Mouse (Mus musculus) ES-CJ7 (cell line): Measurements from ENCODE around the gene Nubpl.

Experiments
- DNase-seq: peaks from one replicate; pipeline ENCODE4 v3.0.0; 2011; ENCODE audit warnings: low read depth, low spot score

Nubpl gene

GRCm38 (mm10) chr12:52242712-52243111 lies 145.2 kb downstream of the Nubpl start:
- no peak for DNase-seq

GRCm38 (mm10) chr12:52247438-52247837 lies 149.9 kb downstream of the Nubpl start:
- DNase-seq = no peak

GRCm38 (mm10) chr12:52248531-52248930 lies 151.0 kb downstream of the Nubpl start:
- no peak for DNase-seq

DNA sequence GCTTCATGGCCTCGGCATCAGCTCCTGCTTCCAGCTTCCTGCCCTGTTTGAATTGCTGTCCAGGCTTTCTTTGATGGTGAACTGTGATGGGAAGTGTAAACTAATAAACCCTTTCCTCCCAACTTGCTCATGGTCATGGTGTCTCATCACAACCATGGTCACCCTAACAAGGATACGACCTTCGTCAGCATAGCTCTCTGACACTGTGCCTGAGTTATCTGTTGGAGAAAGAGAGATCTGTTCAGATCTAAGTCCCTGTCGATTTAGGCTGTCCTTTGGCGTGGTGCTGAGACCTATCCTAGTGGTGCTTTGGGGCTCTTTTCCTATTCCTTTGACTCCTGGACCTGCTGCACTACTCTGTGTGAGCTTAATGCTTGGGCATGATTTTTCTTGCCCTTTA lies 156.6 kb downstream of the Nubpl start:
- DNase-seq = no peak

DNA sequence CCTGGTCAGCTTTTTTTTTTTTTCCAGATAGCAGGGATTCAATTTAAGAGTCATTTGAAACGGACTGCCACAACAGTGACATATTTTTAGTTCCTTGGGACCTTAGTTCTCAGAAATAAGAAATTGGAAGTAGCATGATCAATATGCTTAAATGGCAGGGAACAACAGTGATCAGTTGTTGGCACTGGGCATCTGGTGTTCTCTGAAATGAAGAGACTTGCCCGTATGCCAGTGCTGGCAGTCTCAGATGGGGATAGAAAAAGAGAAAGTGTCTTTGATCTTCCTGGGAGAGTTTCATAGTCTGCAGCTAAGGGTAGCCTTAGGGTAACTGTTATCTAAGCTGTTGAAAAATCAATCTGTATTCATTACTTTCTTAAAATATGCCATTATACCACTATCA lies 170.6 kb downstream of the Nubpl start:
- DNase-seq = no peak

DNA sequence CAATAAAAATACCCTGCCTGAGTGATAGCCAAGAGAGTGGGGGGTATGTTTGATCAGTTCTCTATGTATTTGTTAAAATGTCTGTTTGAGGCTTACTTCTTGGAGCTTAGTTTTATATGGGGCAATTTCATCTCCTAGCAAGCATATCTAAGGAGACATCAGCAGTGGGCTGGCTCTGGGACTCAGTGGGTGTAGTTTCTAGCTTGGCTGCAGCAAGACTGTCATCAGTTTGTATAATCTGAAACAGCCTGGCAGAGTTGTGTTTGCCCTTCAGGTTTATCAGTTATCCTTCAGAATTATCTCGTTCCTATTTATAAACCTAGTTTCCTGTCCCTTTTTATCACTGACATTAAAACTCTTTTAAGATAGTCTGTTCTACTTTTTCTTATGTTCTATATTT lies 175.3 kb downstream of the Nubpl start:
- no peak for DNase-seq

DNA sequence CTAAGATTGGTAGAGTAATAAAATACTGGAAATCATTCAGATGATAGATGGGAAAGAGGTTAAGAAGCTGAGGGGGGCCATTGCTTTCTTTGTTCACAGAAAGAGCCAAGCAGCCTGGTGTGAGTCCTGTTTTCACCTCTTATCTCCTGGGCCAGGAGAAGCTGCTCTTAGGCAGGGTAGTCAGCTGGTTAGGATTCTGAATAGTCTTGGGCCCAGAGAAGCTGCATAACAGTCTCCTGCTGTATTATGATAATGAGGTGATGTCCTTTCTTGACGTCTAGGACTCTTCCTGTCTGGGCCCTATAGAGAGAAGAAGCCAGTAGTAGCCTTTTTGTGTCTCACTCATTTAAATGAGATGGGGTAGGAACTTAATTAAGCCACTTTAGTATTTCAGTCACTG lies 178.8 kb downstream of the Nubpl start:
- peak; percentile 72 for DNase-seq

DNA sequence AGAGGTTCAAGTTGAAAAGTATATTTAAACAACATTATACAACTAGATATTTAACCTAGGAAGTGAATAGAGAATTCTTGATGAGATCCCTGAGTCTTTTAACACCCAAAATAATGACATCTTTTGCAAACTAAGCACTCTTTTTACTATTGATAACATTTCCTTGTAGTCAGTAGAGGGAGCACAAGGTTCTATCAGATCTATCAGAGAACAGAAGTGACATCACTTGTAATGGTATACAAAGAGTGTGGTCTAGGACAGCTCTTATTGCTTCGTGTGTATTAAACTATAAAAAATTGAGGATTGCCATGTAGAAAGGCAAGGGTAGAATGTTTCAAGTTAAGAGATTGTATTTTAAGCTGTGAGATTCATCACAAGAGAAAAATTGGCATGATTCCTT lies 183.7 kb downstream of the Nubpl start:
- no peak for DNase-seq

- DNase-seq = no peak
Measured at GRCm38 (mm10) chr12:52284471-52284870, 186.9 kb downstream of the Nubpl start.

DNA sequence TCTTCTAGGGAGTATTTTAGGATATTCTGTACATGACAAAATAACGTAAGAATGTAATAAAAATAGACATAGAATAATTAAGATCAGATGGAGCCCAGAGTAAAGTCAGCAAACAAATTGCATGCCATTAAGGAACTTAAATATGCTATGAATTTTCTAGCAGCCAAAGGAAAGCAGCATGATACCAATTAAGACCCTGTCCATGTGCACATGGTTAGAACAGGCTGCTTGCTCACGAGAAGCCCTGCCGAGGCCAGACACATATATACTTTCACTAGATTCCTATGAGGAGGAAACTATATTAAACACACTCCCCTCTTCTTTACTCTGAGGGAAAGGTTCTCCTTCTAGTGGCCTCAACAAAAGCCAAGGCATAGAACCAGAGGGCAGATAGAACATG lies 189.3 kb downstream of the Nubpl start:
- no peak for DNase-seq

GRCm38 (mm10) chr12:52288537-52288936 lies 191.0 kb downstream of the Nubpl start:
- no peak for DNase-seq

DNA sequence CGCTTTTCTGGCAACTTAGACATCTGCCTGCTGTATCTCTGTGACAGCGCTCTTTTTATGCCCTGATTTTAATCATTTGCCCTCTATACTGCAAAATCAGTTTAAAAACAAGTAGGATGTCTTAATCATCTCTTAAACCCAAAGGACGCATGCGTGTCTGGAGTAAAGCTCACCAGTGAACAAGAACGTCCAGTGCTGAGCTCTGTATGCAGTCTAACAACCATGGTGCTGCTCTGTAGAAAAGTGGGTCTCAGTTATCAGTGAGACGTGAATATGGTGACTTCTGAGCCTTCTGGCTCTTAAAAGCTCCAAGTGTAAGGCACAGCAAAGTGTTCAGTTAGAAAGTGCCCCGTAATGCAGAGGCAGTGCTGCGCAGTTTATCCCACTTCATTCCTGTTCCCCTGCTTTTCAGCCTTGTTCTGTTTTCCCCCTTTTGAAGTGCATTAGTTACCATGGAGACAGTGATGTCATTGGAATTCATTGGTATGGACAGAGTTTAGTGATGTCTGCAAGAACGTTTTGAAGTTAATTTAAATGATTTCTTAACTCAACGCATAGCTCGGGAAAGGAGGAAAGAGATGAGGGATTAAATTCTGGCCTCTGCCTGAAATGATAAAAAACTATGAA lies 191.5 kb downstream of the Nubpl start:
- DNase-seq = no peak

GRCm38 (mm10) chr12:52289594-52289993 lies 192.1 kb downstream of the Nubpl start:
- DNase-seq = no peak

DNA sequence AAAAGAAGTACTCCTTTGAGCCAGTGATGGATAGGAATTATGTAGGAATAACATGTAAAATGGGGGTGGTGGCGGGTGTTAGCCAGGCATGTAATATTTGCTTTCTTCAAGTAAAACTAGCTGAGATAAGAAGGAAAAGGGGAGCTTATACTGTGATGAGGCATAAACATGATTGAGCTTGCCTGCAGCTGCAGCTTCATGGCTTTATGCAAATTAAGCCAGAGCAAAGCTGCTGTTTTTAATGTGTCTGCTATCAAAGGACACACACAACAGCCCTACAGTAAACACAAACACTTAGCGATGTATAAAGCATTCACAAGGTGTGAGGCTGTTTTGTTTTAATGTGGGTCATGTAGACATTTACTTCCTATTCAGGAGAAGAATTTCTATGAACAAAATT lies 196.4 kb downstream of the Nubpl start:
- no peak for DNase-seq

- DNase-seq = no peak
Measured at GRCm38 (mm10) chr12:52297988-52298387, 200.5 kb downstream of the Nubpl start.

DNA sequence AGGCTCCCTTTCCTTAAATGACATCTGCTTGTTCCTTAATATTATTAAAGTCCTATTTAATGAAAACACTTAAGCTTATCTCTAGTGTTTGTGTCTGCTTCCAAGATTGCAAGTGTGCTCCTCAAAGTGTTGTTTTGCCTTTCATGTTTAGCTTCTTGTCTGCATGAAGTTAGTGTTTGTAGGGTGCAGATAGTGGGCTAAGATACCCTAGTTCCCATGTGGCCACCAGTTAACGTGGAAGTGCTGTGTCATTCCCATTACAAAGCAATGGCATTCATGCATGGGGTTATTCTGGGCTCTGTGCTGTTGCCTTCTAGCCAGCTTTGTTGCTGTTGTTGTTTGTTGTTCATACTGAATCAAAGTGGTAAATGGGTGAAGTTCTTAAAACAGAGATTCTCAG lies 201.1 kb downstream of the Nubpl start:
- DNase-seq = no peak

- DNase-seq = no peak
Measured at GRCm38 (mm10) chr12:52302961-52303360, 205.4 kb downstream of the Nubpl start.

GRCm38 (mm10) chr12:52306348-52306747 lies 208.8 kb downstream of the Nubpl start:
- no peak for DNase-seq

DNA sequence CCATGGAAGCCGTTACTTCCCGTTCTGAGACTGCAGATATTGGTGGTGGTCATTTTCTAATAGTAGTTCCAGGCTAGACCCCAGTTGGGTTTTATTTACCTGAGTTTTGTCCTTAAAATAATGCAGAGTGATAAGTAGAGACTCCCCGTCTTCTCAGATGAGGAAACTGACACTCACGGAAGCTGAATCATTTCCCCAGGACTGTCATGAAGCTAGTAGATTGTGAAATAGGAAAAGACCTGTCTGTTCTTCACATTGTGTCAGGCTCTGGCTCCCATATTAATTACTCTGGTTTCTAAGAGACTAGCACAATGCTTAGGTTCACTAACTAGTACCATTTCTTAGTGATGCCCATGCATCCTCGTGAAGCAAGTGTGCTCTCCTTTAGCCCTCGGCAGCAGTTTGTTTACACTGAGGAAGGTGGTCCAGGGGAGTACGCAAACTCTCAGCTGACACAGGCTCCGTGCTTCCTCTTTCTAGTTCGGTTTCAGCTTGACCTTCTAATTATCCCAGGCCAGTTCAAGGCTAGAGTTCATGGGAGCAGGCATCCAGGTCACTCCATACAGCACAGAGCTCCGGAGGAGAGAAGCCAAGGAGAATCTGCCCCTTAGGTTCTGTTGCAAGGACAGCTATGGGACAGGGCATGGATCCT lies 209.9 kb downstream of the Nubpl start:
- DNase-seq = no peak

DNA sequence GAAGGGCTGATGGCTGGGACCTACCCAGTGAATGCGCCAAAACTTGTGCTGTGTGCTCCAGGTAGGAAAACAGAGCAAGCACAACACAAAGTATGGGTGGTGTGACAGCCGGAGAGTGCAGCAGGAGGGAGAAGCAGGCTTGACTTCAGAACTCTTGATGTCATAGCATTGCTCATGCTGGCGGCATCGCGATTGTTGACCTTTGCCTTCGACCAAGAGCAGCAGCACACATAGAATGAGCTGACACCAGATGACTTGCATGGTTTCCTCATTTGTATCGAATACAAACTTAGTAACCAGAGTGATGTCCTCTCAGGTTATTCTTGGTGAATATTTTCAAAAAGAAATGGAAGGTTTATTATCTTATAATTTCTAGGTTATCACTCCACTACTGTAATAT lies 211.1 kb downstream of the Nubpl start:
- no peak for DNase-seq

DNA sequence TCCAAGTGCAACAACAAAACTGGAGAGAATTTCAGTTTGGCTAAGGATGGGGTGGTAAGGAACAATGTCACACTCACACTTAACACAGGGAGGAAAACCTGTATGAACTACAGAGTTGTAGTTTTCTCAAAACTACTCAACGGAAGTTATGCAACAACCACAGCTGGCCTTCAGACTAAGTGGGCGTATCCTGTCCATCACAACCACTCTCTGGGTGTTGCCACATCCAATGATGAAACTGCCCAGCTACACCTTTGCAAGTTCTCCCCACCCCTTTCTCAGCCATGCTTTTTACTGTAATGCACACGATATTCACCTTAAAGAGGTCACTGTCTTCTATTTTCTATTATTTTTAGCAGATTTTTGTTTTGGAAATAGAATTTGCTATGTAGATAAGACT lies 217.3 kb downstream of the Nubpl start:
- DNase-seq = no peak

DNA sequence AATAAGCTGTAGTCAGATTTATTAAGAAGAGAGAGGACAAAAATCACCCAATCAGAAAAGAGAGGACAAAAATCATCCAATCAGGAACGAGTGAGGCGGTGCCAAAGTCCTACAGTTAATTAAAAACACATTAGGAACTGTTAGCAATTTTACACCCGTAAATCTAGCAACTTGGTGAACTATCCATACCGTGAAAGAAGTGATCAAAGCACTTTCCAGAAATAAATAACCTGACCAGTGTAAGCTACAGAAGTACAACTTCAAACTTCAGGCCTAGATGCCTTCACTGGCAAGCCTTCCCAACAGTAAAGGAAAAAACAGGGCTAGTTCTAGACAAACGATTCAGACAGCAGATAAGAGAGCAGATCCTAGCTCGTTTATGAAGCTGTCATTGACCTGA lies 220.1 kb downstream of the Nubpl start:
- peak; percentile 8 for DNase-seq

GRCm38 (mm10) chr12:52318426-52318825 lies 220.9 kb downstream of the Nubpl start:
- DNase-seq = no peak

DNA sequence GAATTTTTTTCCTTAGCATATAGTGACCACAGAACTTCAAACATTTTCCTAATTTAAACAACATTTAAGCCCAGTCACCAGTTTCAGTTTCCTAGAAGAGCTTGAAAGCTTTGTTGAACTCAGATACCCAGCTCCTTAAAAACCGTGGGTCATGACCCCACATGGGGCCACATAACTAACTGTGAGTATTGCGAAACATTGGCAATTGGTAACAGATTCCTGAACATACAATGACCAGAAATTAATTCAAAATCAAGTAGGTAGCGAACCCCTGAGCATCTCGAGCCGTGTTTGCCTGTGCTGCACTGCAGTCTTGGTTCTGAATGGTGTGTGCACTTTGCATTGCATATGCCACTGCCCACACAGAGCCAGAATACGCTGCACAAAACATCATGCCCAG lies 221.6 kb downstream of the Nubpl start:
- DNase-seq = no peak
